18 mouse cellular contexts compared by ENCODE assay signal in genomic region chr1:185866612-185867011, GRCm38 (mm10).
"Had no signal": no experiment of that assay in that cellular context is flagged by ENCODE, and none has a peak within 500 bp of the region (broad histone marks: within the 10 kb centered on the region; RNA-seq: fewer than 3 reads in every experiment).

No protein-coding gene starts in this region.

- ATAC-seq: forebrain, postnatal 0 days had no signal

- H3K4me1 ChIP-seq: heart, embryonic 13.5 days; heart, embryonic 15.5 days; hindbrain, embryonic 13.5 days; hindbrain, embryonic 15.5 days; kidney, embryonic 15.5 days; limb, embryonic 12.5 days had no signal

- H3K4me2 ChIP-seq: heart, embryonic 11.5 days; heart, embryonic 13.5 days; heart, embryonic 15.5 days; hindbrain, embryonic 13.5 days; hindbrain, embryonic 15.5 days; kidney, embryonic 15.5 days; limb, embryonic 12.5 days had no signal

- H3K27me3 ChIP-seq: heart, embryonic 13.5 days; heart, embryonic 15.5 days; hindbrain, embryonic 13.5 days; hindbrain, embryonic 15.5 days; kidney, embryonic 15.5 days; limb, embryonic 12.5 days had no signal

- DNase-seq: forebrain, postnatal 0 days; heart, postnatal 14 days; heart, postnatal 36 days; kidney, adult 11 months; kidney, adult 2 months; kidney, adult 9 months; kidney, postnatal 14 days; kidney, postnatal 36 days; layer of hippocampus, postnatal 36 days had no signal

- H3K36me3 ChIP-seq: heart, embryonic 13.5 days; heart, embryonic 15.5 days; hindbrain, embryonic 13.5 days; hindbrain, embryonic 15.5 days; kidney, embryonic 15.5 days; limb, embryonic 12.5 days had no signal

- H3K9me3 ChIP-seq: heart, embryonic 13.5 days; heart, embryonic 15.5 days; hindbrain, embryonic 13.5 days; hindbrain, embryonic 15.5 days; kidney, embryonic 15.5 days; limb, embryonic 12.5 days had no signal

- H3K9ac ChIP-seq: forebrain, postnatal 0 days; heart, embryonic 13.5 days; heart, embryonic 15.5 days; hindbrain, embryonic 13.5 days; hindbrain, embryonic 15.5 days; kidney, embryonic 15.5 days; limb, embryonic 12.5 days had no signal

- H3K27ac ChIP-seq: heart, embryonic 13.5 days; heart, embryonic 15.5 days; hindbrain, embryonic 13.5 days; hindbrain, embryonic 15.5 days; hindbrain, postnatal 0 days; kidney, embryonic 15.5 days; kidney, postnatal 0 days; limb, embryonic 12.5 days had no signal

- H3K4me3 ChIP-seq: heart, embryonic 13.5 days; heart, embryonic 15.5 days; hindbrain, embryonic 13.5 days; hindbrain, embryonic 15.5 days; kidney, embryonic 15.5 days; limb, embryonic 12.5 days had no signal
